Mouse (Mus musculus): ENCODE data around the gene Spns3.

DNA sequence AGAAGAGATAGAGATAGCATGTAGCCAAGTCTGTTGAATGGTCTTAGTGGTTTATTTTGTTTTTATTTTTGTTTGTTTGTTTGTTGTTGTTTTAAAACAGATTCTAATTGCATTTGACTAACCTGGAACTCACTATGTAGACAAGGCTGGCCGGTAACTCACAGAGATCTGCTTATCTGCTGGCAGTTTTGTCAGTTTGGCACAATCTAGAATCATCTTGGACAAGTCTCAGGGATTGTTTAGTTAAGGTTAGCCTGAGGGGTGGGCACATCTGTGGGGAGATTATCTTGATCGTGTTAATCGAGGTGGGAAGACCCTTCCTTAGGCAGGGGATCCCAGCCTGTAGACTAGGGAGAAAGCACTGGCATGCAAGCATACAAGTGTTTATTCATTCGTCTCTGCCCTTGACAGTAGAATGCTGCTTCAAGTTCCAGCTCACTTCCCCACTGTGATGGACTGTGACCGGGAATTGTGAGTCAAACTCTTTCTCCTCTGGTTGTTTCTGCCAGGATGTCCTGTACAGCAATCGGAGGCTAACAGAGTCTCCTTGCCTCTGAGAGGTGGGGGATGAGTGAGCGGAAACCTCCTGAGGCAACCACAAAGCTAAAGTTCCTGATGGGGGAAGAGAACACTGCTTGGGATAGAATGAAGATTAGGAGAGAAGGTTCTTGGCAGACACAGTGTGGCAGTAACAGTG, 37.4 kb upstream of the Spns3 start:
- no peak for TF ChIP-seq EP300 (IDR thresholded peaks at IDR 0.05; ENCODE audit: insufficient read depth, low read depth, low read length)
- no peak for TF ChIP-seq CTCF (IDR thresholded peaks at IDR 0.05)
